Mouse (Mus musculus): ENCODE measurements around the gene Traf1. TPM values are rescaled to one million over a fixed set of nuclear protein-coding genes. Genes with fewer than 3 reads are reported as not detected.

The Traf1 gene
- total RNA-seq (2014; fragmentation: Nextera tagmentation) = not detected in 2 replicates
- 0.12 and 0.27 TPM in 2 replicates for total RNA-seq (2017)
- polyA plus RNA-seq (2012) = not detected in 2 replicates

DNA sequence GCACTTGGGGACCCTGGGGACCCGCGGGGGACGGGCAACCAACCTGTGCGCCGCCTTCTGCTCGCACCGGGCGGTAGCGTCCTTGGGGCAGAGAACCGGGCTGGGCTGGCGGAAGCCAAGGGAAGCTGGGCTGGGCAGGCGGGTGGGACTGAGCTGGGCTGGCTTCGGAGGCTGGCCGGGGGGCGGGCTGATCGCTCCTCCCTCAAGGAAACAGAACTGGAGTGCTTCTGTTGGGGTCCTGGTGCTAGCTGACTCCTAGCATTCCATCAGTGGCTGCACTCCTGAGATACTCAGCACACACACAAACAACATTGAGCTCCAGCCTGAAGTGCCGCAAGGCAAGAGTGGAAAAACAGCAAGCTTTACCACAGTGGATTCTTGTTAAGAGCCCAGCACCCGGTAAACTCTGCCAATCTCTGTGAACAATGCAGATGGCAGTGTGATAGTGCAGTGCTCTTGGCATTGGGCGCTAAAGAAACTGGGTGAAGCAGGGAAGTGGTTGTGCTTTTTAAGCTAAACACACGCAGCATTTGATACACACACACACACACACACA is at the start of gene Traf1:
TSS of gene Traf1 (minus strand) at position 292 of the 556 bp plus-strand sequence.
- ATAC-seq (ENCODE audit: extremely low read depth, insufficient number of reproducible peaks, low FRiP score, poor library complexity, severe bottlenecking) (no peak), DNase-seq (ENCODE audit: low spot score) (no peak)
- H3K9me3 ChIP-seq (replicated peaks) = no peaks in the 10 kb centered on the region
- TF ChIP-seq GATA2 (IDR thresholded peaks at IDR 0.05; ENCODE audit: borderline replicate concordance, low read depth, low read length) (no peak), GATA1 (IDR thresholded peaks at IDR 0.05; ENCODE audit: borderline replicate concordance, low read length) (no peak), CTCF (IDR thresholded peaks at IDR 0.05; ENCODE audit: low read depth, low read length) (no peak), TAL1 (conservative IDR thresholded peaks at IDR 0.05; ENCODE audit: low read depth, low read length) (no peak), POLR2AphosphoS5 (IDR thresholded peaks at IDR 0.05; ENCODE audit: insufficient replicate concordance, low read depth, low read length) (no peak)
- H3K4me1 ChIP-seq (ENCODE audit: insufficient read depth, low read depth, low read length) = peaks cover 19% of the 10 kb centered on the region
- no peaks in the 10 kb centered on the region for H3K36me3 ChIP-seq (replicated peaks)
- no peak within 1 kb of the TSS for H3K4me3 ChIP-seq (ENCODE audit: low read depth, low read length)
- H3K27me3 ChIP-seq (ENCODE audit: insufficient read depth, low read length) = peaks cover 33% of the 10 kb centered on the region

DNA sequence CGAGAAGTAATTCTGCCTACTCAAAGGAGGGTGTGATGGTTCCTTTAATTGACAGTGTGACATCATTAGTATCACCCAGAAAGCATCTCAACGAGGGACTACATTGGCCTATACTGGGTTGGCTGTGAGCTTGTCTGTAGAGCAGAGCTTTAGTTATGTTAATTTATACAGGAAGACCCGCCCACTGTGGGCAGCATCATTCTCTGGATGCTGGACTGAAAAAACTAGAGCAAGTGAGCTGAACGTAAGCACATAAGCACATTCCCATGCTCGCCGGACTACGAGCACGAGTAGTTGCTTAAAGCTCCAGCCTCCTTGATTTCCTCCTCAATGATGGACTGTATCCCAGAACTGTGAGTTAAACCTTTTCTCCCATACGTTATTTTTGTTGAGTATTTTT is 37.4 kb upstream of the Traf1 start:
- DNase-seq (ENCODE audit: low spot score) (no peak), ATAC-seq (ENCODE audit: extremely low read depth, insufficient number of reproducible peaks, low FRiP score, poor library complexity, severe bottlenecking) (no peak)
- Histone ChIP-seq H3K4me1 (ENCODE audit: insufficient read depth, low read depth, low read length) (no peaks in the 10 kb centered on the region), H3K27me3 (ENCODE audit: insufficient read depth, low read length) (peaks cover 25% of the 10 kb centered on the region), H3K36me3 (replicated peaks) (no peaks in the 10 kb centered on the region), H3K9me3 (replicated peaks) (no peaks in the 10 kb centered on the region), H3K4me3 (ENCODE audit: low read depth, low read length) (no peak overlapping the region)
- TF ChIP-seq GATA2 (IDR thresholded peaks at IDR 0.05; ENCODE audit: borderline replicate concordance, low read depth, low read length) = no peak
- no peak for TF ChIP-seq TAL1 (conservative IDR thresholded peaks at IDR 0.05; ENCODE audit: low read depth, low read length)
- no peak for TF ChIP-seq POLR2AphosphoS5 (IDR thresholded peaks at IDR 0.05; ENCODE audit: insufficient replicate concordance, low read depth, low read length)
- no peak for TF ChIP-seq CTCF (IDR thresholded peaks at IDR 0.05; ENCODE audit: low read depth, low read length)
- no peak for TF ChIP-seq GATA1 (IDR thresholded peaks at IDR 0.05; ENCODE audit: borderline replicate concordance, low read length)

DNA sequence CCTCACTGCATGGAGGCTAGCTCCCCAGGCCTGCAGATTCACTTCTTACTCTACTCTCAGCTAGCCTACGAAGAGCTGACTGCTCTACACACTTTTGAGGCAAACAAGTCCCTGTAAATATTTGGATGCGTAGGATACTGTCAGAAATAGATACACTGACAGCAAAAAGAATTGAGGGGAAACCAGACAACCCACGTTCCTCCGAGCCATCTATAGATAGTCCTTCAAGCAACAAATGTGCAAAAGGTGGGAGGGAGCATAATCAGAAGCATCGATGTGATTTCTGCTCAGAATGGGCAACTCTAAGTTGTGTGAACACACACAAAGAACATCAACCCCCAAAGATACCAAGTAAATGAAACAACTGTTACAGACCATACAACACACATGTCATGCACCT is 34.9 kb upstream of the Traf1 start:
- ATAC-seq (ENCODE audit: extremely low read depth, insufficient number of reproducible peaks, low FRiP score, poor library complexity, severe bottlenecking) (no peak), DNase-seq (ENCODE audit: low spot score) (no peak)
- no peak overlapping the region for H3K4me3 ChIP-seq (ENCODE audit: low read depth, low read length)
- no peak for TF ChIP-seq GATA1 (IDR thresholded peaks at IDR 0.05; ENCODE audit: borderline replicate concordance, low read length)
- no peak for TF ChIP-seq CTCF (IDR thresholded peaks at IDR 0.05; ENCODE audit: low read depth, low read length)
- no peak for TF ChIP-seq GATA2 (IDR thresholded peaks at IDR 0.05; ENCODE audit: borderline replicate concordance, low read depth, low read length)
- no peak for TF ChIP-seq TAL1 (conservative IDR thresholded peaks at IDR 0.05; ENCODE audit: low read depth, low read length)
- no peak for TF ChIP-seq POLR2AphosphoS5 (IDR thresholded peaks at IDR 0.05; ENCODE audit: insufficient replicate concordance, low read depth, low read length)
- H3K27me3 ChIP-seq (ENCODE audit: insufficient read depth, low read length) = peaks cover 29% of the 10 kb centered on the region
- no peaks in the 10 kb centered on the region for H3K4me1 ChIP-seq (ENCODE audit: insufficient read depth, low read depth, low read length)
- no peaks in the 10 kb centered on the region for H3K36me3 ChIP-seq (replicated peaks)
- no peaks in the 10 kb centered on the region for H3K9me3 ChIP-seq (replicated peaks)

DNA sequence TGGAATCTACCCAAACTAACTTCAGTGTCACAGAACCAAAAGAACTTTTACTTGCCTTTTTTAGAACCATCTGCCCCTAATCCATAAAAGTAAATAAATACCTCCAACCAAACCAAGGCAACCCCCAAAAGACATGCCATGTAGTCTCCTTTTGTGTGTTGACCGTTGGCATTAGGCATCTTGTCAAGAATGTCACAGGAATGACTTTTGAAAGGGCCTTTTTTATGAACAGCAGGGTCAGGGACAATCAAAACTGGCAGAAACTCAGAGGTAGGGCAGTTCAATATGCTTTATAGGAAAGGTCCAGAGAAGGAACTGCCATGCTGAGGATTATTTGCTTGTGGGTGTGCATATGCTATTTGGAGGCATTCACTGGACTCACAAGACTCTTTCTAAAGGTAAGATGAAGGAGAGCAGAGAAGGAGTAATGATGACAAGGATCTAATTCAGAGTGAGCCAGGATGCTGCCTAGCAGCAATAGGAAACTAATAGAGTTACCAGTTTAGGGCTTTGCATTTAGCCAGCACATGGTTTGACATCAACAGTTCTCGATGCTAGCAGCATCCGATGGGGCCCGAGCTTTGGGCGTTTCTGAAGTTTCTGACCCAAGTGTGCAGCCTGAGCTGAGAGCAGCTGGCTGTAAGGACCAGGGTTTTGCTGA is 32.3 kb upstream of the Traf1 start:
- no peaks in the 10 kb centered on the region for H3K9me3 ChIP-seq (replicated peaks)
- TF ChIP-seq GATA1 (IDR thresholded peaks at IDR 0.05; ENCODE audit: borderline replicate concordance, low read length) = no peak
- no peak for TF ChIP-seq GATA2 (IDR thresholded peaks at IDR 0.05; ENCODE audit: borderline replicate concordance, low read depth, low read length)
- no peak for TF ChIP-seq TAL1 (conservative IDR thresholded peaks at IDR 0.05; ENCODE audit: low read depth, low read length)

DNA sequence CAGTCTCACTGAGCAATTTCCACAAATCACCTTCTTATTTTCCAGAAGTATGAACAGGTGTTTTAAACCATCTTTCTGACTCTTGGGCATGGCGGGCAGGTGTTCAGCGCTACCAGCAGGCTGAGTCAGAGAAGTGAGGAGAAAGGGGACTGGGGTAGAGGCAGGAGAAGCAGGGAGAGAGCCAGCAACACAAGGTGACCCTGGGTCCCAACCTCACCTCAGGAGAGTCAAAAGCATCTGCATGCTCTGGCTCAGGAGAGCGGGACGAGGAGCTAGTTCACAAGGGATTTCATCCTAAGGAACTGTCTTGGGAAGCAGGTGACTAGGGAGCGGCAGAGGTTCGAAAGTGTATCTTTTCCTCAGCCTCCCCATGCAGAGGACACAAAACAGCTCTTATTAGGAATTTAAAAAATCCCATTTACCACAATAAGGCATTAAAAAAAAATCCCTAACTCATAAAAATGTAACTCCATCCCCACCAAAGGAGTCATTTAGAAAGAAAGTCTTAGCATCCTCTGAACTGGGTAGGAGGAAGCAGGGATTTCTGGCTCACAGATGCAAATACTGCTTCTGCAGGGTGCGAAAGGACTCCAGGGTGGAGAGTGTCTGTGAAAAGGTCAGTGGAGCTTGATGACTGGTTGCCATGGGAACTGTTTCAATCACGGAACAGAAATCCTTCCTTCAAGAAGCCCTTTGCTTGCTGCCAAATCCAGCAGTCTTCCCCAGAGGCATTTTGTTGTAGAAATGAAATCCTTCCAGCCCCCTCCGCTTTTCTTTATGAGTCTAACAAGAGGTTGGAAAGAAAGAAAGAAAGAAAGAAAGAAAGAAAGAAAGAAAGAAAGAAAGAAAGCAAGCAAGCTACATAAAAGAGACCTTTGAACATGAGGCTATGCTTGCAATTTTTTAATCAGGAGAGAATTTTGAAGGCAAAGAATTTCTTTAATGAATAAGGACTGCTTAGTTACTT is 31.4 kb upstream of the Traf1 start:
- DNase-seq (ENCODE audit: low spot score) = no peak
- no peak for ATAC-seq (ENCODE audit: extremely low read depth, insufficient number of reproducible peaks, low FRiP score, poor library complexity, severe bottlenecking)
- no peaks in the 10 kb centered on the region for H3K36me3 ChIP-seq (replicated peaks)
- H3K27me3 ChIP-seq (ENCODE audit: insufficient read depth, low read length) = peaks cover 23% of the 10 kb centered on the region
- no peaks in the 10 kb centered on the region for H3K4me1 ChIP-seq (ENCODE audit: insufficient read depth, low read depth, low read length)
- no peak overlapping the region for H3K4me3 ChIP-seq (ENCODE audit: low read depth, low read length)
- TF ChIP-seq CTCF (IDR thresholded peaks at IDR 0.05; ENCODE audit: low read depth, low read length) = no peak
- H3K9me3 ChIP-seq (replicated peaks) = no peaks in the 10 kb centered on the region

More for the DNA sequence above, 32.3 kb upstream of the Traf1 start:
- ATAC-seq (ENCODE audit: extremely low read depth, insufficient number of reproducible peaks, low FRiP score, poor library complexity, severe bottlenecking) = no peak
- H3K27me3 ChIP-seq (ENCODE audit: insufficient read depth, low read length) = peaks cover 21% of the 10 kb centered on the region
- H3K4me3 ChIP-seq (ENCODE audit: low read depth, low read length) = no peak overlapping the region
- no peaks in the 10 kb centered on the region for H3K36me3 ChIP-seq (replicated peaks)
- DNase-seq (ENCODE audit: low spot score) = no peak
- H3K4me1 ChIP-seq (ENCODE audit: insufficient read depth, low read depth, low read length) = no peaks in the 10 kb centered on the region

DNA sequence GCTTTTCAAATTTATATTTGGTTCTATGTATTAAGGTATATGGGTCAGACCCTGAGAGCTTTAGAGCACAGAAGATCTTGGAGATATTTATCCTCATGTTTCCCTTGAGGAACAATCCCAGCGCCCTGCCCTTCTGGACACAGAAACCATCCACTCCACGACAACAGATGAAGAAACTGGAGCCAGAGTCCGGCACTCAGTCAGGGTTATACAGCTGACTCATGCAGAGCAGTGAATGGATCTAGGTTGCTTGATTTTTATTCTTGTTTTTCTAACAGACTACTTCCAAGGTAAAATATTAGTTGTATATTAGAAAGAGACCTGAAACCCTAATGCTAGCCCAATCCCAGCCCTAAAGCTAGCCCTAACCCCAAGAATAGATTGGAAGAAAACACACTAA is 30.4 kb upstream of the Traf1 start:
- no peaks in the 10 kb centered on the region for H3K4me1 ChIP-seq (ENCODE audit: insufficient read depth, low read depth, low read length)
- ATAC-seq (ENCODE audit: extremely low read depth, insufficient number of reproducible peaks, low FRiP score, poor library complexity, severe bottlenecking) (no peak), DNase-seq (ENCODE audit: low spot score) (no peak)
- no peaks in the 10 kb centered on the region for H3K9me3 ChIP-seq (replicated peaks)
- no peak overlapping the region for H3K4me3 ChIP-seq (ENCODE audit: low read depth, low read length)
- H3K36me3 ChIP-seq (replicated peaks) = no peaks in the 10 kb centered on the region
- peaks cover 24% of the 10 kb centered on the region for H3K27me3 ChIP-seq (ENCODE audit: insufficient read depth, low read length)
- TF ChIP-seq GATA2 (IDR thresholded peaks at IDR 0.05; ENCODE audit: borderline replicate concordance, low read depth, low read length) (no peak), POLR2AphosphoS5 (IDR thresholded peaks at IDR 0.05; ENCODE audit: insufficient replicate concordance, low read depth, low read length) (no peak), TAL1 (conservative IDR thresholded peaks at IDR 0.05; ENCODE audit: low read depth, low read length) (no peak), CTCF (IDR thresholded peaks at IDR 0.05; ENCODE audit: low read depth, low read length) (no peak), GATA1 (IDR thresholded peaks at IDR 0.05; ENCODE audit: borderline replicate concordance, low read length) (no peak)

Measured in G1E (cell line).